Mouse (Mus musculus): ENCODE data around the gene Xpnpep2. TPM values are rescaled to one million over a fixed set of nuclear protein-coding genes. Genes with fewer than 3 reads are reported as not detected.

The Xpnpep2 gene
- total RNA-seq (2021) (1 to 10 TPM; 1.4 to 1.6 TPM), polyA plus RNA-seq (2012; rRNA removed) (0.59 and 1.1 TPM in 2 replicates)
- long read RNA-seq, partial matches to known transcripts = 2 of 2 reads
- long read RNA-seq, other reads (novel, unspliced or antisense) = 0 of 2 reads

DNA sequence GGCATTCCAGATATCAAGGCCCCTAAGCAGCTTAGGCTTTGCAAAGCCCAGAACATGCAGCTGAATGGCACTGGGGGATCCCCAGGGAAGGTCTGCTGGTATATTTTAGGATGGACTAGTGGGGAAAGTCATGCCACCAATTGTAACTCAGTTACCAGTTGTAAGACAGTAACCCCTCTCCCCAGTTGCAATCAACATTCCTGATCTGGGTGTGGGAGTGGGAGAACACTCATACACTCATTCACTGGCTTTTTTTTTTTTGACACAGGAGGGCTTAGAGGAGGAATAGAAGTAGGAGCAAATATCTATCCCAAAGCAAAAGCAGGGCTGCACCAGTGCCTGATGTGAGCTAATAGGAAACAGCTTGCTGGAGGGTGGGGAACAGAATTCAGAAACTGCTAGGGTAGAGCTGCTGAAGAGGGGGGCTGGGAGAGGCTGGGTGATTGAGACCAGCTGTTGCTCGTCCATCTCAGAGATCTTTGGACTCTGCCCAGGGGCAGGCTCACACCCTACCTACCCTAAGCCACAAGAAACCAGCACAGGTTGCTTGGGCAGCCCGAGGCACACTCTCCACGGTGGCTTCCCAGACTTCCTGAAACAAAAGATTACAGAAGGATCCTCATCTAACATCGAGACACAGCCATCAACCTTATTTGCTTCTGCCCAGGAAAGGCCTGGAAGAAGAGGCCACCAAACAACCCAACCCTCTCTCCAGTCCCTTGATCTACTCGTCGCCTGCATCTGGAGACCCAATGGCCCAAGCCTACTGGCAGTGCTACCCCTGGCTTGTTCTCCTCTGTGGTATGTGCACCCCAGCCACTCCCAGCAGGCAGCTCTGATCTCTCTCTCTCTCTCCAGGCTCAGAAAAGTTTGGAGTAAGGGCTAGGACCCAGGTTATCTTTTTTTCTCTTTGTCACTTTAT is at the start of gene Xpnpep2:
Gene Xpnpep2, plus strand, starts transcription at position 332 of the 922 bp plus-strand sequence.
- DNase-seq = no peak

GRCm38 (mm10) chrX:48062481-48062880 is 46.0 kb upstream of the Xpnpep2 start:
- DNase-seq = no peak

- peak; percentile 19 for DNase-seq
These were observed 44.2 kb upstream of the Xpnpep2 start for GRCm38 (mm10) chrX:48064166-48064853.

- no peak for DNase-seq
These were observed 41.6 kb upstream of the Xpnpep2 start for GRCm38 (mm10) chrX:48066891-48067290.

DNA sequence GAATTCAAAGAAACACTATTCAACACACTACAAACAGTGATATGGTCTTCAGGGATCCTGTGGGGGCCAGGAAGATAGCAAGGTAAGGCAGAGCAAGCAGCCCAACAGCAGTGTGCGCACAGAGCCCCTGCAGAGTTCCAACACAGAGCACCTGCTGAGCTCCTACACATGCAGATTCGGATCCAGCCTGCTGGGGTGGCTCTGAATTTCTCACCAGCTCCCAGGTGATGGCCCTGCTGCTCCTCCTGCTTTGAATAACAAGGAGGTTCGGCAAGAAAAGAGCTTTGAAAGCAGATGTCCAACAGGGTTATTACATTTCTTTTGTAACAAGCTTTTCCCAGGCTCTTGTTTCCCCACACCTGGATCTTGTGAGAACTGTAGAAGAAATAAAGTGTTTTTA is 36.6 kb upstream of the Xpnpep2 start:
- no peak for DNase-seq

GRCm38 (mm10) chrX:48072401-48072800 is 36.1 kb upstream of the Xpnpep2 start:
- no peak for DNase-seq

DNA sequence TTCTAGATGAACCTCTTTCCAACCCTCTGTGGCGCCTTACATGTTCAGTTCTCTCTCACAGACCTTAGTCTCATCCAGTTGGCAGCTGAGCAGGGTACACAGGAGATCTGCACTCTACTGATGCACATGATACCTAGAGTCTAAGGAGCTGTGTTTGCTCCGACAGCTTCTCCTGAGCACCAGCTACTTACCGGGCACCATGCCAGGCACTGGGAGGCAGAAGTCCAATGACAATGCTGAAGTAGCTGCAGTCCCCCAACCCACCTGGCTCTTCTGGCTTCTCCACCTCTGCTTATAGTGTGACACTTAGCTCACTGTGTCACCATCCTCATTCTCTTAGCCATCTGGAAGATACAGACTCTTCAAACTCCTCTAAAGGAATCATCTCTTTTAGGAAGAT is 33.8 kb upstream of the Xpnpep2 start:
- no peak for DNase-seq

GRCm38 (mm10) chrX:48076806-48077425 is 31.6 kb upstream of the Xpnpep2 start:
- DNase-seq = no peak

DNA sequence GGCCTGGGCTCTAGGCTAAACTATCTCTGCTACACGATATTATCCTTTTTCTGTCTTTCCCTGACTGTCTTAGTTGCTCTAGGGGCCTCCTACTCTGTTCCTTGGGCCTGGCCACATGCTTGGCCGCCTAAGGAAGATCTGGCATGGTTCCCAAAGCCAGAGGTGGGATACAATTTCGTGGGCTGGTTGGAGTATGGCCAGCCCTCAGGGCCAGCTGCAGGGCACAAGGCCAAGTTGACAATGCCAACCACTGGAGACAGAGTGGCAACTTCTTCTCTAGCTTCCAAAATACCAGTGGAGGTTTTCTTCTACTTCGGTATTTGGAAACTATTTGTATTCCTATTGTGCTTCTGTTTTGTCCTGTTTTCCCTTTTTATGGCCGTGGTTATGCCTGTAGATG is 26.2 kb upstream of the Xpnpep2 start:
- peak; percentile 35 for DNase-seq

- no peak for DNase-seq
These were observed 16.4 kb upstream of the Xpnpep2 start for GRCm38 (mm10) chrX:48092129-48092528.

GRCm38 (mm10) chrX:48093555-48093954 is 15.0 kb upstream of the Xpnpep2 start:
- no peak for DNase-seq

GRCm38 (mm10) chrX:48094658-48095057 is 13.9 kb upstream of the Xpnpep2 start:
- DNase-seq = no peak

GRCm38 (mm10) chrX:48096580-48096979 is 11.9 kb upstream of the Xpnpep2 start:
- no peak for DNase-seq

DNA sequence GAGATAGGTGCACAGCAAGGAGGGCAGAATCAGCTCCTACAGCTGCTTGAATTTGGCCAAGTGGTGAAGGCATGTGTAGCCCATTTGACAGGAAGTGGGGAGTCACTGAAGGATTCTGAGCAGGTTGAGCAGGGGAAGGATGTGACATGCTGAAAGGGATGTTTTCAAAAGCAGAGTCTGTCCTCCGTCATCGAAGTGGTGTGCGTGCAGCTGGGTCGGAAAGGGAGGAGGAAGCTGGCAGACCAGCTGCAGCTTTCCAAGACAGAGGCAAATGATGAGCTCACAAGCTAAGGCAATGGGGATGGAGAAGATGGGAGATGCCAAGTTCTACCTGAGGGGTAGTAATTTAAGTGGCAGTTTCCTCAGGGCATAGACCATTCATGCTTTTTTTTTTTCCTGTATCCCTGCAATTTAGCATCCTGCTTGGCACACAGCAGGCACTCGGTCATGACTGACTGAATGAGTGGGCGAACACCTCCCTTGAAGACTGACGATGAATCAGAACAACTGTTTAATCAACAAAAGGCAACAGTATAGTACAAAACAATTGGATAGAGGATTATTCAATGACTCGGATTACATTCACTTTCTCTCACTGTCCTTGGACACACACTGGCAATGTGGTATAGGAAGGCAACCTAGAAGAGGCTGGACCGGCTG is 9.9 kb upstream of the Xpnpep2 start:
- DNase-seq = no peak

DNA sequence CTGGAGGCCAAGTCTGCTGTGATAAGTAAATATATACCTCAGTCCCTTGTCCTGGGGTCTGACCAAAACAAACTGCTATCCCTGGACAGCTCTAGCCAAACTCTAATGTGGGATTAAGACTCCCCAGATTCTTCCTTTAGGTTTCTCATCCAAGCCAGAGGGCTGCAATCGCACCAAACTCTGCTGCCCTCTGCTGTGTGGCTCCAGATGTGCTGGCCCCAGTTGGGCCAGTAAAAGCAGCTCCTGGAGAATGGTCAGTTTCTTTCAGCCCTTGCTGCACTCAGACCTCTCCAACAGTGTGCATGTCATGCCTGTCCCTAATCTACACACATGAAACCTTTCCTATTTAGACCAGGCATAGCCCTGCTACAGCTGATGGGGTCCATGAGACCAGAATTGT is 8.7 kb upstream of the Xpnpep2 start:
- DNase-seq = no peak

GRCm38 (mm10) chrX:48103256-48103655 is 5.3 kb upstream of the Xpnpep2 start:
- no peak for DNase-seq

GRCm38 (mm10) chrX:48104736-48105441 is 3.6 kb upstream of the Xpnpep2 start:
- DNase-seq = no peak

DNA sequence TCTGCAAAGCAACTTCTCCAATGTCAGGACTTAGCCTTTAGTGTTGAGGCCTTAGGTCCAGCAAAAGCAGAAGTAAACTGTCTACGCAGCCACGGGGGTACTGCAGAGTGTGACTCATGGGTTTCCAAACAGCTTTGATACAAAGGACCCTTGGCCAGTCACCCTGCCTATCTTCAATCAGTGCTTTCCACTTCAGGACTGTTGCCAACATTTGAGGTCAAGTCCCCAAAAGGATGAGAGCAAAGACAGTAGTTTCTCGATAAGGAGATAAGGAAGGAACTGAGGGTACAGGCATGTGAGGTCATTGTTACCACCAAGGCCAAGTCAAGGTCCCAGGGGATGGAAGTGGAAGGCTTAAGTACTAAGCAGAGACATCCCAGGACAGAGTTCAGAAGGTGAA is 2.3 kb upstream of the Xpnpep2 start:
- DNase-seq = peak; percentile 44

DNA sequence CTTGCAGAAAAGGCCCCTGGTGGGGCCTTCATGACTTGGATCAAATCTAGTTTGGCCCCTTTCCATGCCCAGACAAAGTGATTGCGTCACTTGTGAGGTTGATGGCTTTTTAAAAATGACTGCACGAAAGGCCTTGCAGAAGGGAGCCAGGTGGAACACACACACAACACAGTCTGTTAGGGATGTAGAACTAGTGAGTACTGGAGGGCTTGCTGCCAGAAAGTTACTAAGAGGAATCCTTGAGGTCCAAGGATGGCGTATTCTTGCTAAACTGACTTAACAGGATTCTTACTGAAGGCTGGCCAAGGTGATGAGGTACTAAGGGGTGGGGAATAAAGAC is 761 bp downstream of the Xpnpep2 start:
- DNase-seq = no peak

GRCm38 (mm10) chrX:48119294-48119693 is 10.8 kb downstream of the Xpnpep2 start:
- no peak for DNase-seq
